Mouse (Mus musculus): ENCODE data around the gene Bcat1.

- TF ChIP-seq CTCF (IDR thresholded peaks at IDR 0.05; ENCODE audit: low read depth, low read length) (no peak), EP300 (IDR thresholded peaks at IDR 0.05; ENCODE audit: insufficient read depth, low read depth, low read length) (no peak)
Measured at GRCm38 (mm10) chr6:145017508-145017907, 58.5 kb downstream of the Bcat1 start.

Data from ES-Bruce4 (cell line).